Mouse (Mus musculus) heart, embryonic 14.5 days (tissue): ENCODE results near the gene Mtmr11. TPM values are rescaled to one million over a fixed set of nuclear protein-coding genes. Genes with fewer than 3 reads are reported as not detected.
"Not testable (repeated sequence)": the region's sequence is repeated elsewhere in the genome, so short reads cannot be mapped to it uniquely, and the experiment has no call there.

ENCODE experiments used
- ATAC-seq: fragments of 200-750 bp; cut with Nextera tagmentation; 2 replicates; pipeline ENCODE4 v1.8.0; 2017; ENCODE audit warnings: low read depth, moderate TSS enrichment; ENCODE audit not compliant: insufficient number of reproducible peaks, insufficient read depth, low FRiP score
- H3K27ac ChIP-seq, 2 experiments: fragments of 200-500 bp in 1 of 2; fragments of 300-500 bp in 1 of 2; sonication (generic) in 1 of 2; replicated peaks in 1 of 2; 2 replicates each; pipeline ENCODE4 v1.5.1; 2012 to 2014; ENCODE audit warnings: low read depth in 2 of 2, low read length in 2 of 2, control low read depth in 1 of 2, mild to moderate bottlenecking in 1 of 2, mixed read lengths in 1 of 2; ENCODE audit not compliant: control insufficient read depth in 1 of 2, insufficient read depth in 1 of 2
- H3K27me3 ChIP-seq: fragments of 300-500 bp; sonication (generic); 2 replicates; pipeline ENCODE4 v1.6.1; 2014; ENCODE audit warnings: mild to moderate bottlenecking, low read length, control low read depth; ENCODE audit not compliant: control insufficient read depth, insufficient read depth
- H3K36me3 ChIP-seq: fragments of 300-500 bp; sonication (generic); 2 replicates; pipeline ENCODE4 v1.6.1; 2014; ENCODE audit warnings: mild to moderate bottlenecking, control low read depth, low read length, mixed read lengths; ENCODE audit not compliant: control insufficient read depth, insufficient read depth
- H3K4me1 ChIP-seq, 2 experiments: fragments of 200-500 bp in 1 of 2; fragments of 300-500 bp in 1 of 2; sonication (generic) in 1 of 2; 2 replicates each; pipeline ENCODE4 v1.6.1; 2012 to 2014; ENCODE audit warnings: low read length in 2 of 2, control low read depth in 1 of 2, mixed read lengths in 1 of 2; ENCODE audit not compliant: control insufficient read depth in 2 of 2, insufficient read depth in 2 of 2
- H3K4me2 ChIP-seq: fragments of 300-500 bp; sonication (generic); 2 replicates; pipeline ENCODE4 v1.6.1; 2014; ENCODE audit warnings: mild to moderate bottlenecking, low read length
- H3K4me3 ChIP-seq, 2 experiments: fragments of 200-500 bp in 1 of 2; fragments of 300-500 bp in 1 of 2; sonication (generic) in 1 of 2; 2 replicates each; pipeline ENCODE4 v1.5.1; 2012 to 2014; ENCODE audit warnings: low read length in 2 of 2, mild to moderate bottlenecking in 2 of 2, control low read depth in 1 of 2, low read depth in 1 of 2, moderate library complexity in 1 of 2; ENCODE audit not compliant: control insufficient read depth in 1 of 2, insufficient read depth in 1 of 2
- H3K9ac ChIP-seq: fragments of 300-500 bp; sonication (generic); 2 replicates; pipeline ENCODE4 v1.6.1; 2014; ENCODE audit warnings: mild to moderate bottlenecking, low read length
- H3K9me3 ChIP-seq: fragments of 300-500 bp; sonication (generic); 2 replicates; pipeline ENCODE4 v1.6.1; 2016; ENCODE audit warnings: low read length, control low read depth; ENCODE audit not compliant: control insufficient read depth
- WGBS: fragments of 180-500 bp; shearing (Covaris S2); extraction: QIAGEN DNeasy Blood & Tissue Kit; methylation state at CpG from one replicate; pipeline ENCODE4 v1.1.7; 2014; 5-methylcytosine and 5-hydroxymethylcytosine counted together
- polyA plus RNA-seq: library from polyadenylated mRNA; unstranded; fragments of >200 nt; fragmentation: Nextera tagmentation; extraction: Ambion mirVana; gene quantifications from 2 replicates; pipeline ENCODE4 v1.2.1, GENCODE M21; 2014

Gene Mtmr11
- polyA plus RNA-seq, 1 experiment from 2014 or later, result 7.9 TPM

- Histone ChIP-seq H3K4me3 (peak within 1 kb of the TSS; percentile 70 to 83), H3K27ac (peak within 1 kb of the TSS; percentile 97 to 99), H3K9ac (peak within 1 kb of the TSS; percentile 84), H3K4me2 (peak within 1 kb of the TSS; percentile 97), H3K36me3 (peaks cover 39% of the 10 kb centered on the region), H3K4me1 (peaks cover 14 to 21% of the 10 kb centered on the region in 2 experiments), H3K27me3 (no peaks in the 10 kb centered on the region), H3K9me3 (no peaks in the 10 kb centered on the region)
- WGBS, result under 1% methylated on average over 53 of the region's 58 CpGs
- ATAC-seq, result peak; percentile 86
Measured at GRCm38 (mm10) chr3:96172197-96173178, 10.7 kb downstream of the Mtmr11 start, which contains the start of gene Sf3b4. Gene Sf3b4 (plus strand): TSS chr3:96172332.

- H3K27me3 ChIP-seq, result no peaks in the 10 kb centered on the region
- H3K9me3 ChIP-seq, result no peaks in the 10 kb centered on the region
- 36% methylated on average over 7 of the region's 7 CpGs for WGBS
- no peak overlapping the region for H3K27ac ChIP-seq
- H3K36me3 ChIP-seq, result peaks cover 46% of the 10 kb centered on the region
- peaks cover 14 to 21% of the 10 kb centered on the region in 2 experiments for H3K4me1 ChIP-seq
- ATAC-seq, result no peak
- peak overlapping the region; percentile 97 for H3K4me2 ChIP-seq
- peak overlapping the region; percentile 84 for H3K9ac ChIP-seq
- peak overlapping the region; percentile 70 to 83 for H3K4me3 ChIP-seq
Measured at GRCm38 (mm10) chr3:96173185-96173584, 11.4 kb downstream of the Mtmr11 start.

GRCm38 (mm10) chr3:96174042-96174441 lies 12.2 kb downstream of the Mtmr11 start:
- not testable (repeated sequence) for H3K27ac ChIP-seq, H3K9ac ChIP-seq, ATAC-seq, H3K4me3 ChIP-seq, H3K4me2 ChIP-seq, H3K9me3 ChIP-seq, H3K27me3 ChIP-seq
- 86% methylated on average over 4 of the region's 4 CpGs for WGBS
- peaks cover 50% of the 10 kb centered on the region for H3K36me3 ChIP-seq
- peaks cover 11 to 21% of the 10 kb centered on the region in 2 experiments for H3K4me1 ChIP-seq

DNA sequence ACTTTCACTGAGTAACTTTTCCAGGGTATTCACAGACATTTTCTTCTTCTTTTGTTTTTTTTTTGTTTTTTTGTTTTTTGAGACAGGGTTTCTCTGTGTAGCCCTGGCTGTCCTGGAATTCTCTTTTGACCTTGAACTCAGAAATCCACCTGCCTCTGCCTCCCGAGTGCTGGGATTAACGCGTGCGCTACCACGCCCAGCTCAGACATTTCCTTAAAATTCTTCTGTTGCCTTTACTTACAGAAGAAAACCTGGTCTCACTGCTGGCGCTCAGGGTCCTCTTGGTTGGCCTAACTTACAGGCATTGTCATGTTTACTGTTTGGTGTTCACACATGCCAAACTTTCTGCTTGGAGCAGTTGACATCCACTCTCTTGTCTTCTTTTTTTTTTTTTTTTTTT lies 13.4 kb downstream of the Mtmr11 start:
- H3K36me3 ChIP-seq, result peaks cover 52% of the 10 kb centered on the region
- H3K4me3 ChIP-seq, result no peak overlapping the region
- 95% methylated on average over 6 of the region's 6 CpGs for WGBS
- no peaks in the 10 kb centered on the region for H3K9me3 ChIP-seq
- no peak overlapping the region for H3K4me2 ChIP-seq
- no peak overlapping the region for H3K9ac ChIP-seq
- no peak overlapping the region for H3K27ac ChIP-seq
- ATAC-seq, result no peak
- no peaks in the 10 kb centered on the region for H3K27me3 ChIP-seq
- H3K4me1 ChIP-seq, result peaks cover 11 to 26% of the 10 kb centered on the region in 2 experiments

GRCm38 (mm10) chr3:96178427-96178826 lies 16.6 kb downstream of the Mtmr11 start:
- no peak overlapping the region for H3K27ac ChIP-seq
- 89% methylated on average over 4 of the region's 4 CpGs for WGBS
- peaks cover 15 to 34% of the 10 kb centered on the region in 2 experiments for H3K4me1 ChIP-seq
- ATAC-seq, result no peak
- H3K27me3 ChIP-seq, result no peaks in the 10 kb centered on the region
- no peak overlapping the region for H3K9ac ChIP-seq
- no peaks in the 10 kb centered on the region for H3K9me3 ChIP-seq
- H3K4me3 ChIP-seq, result no peak overlapping the region
- no peak overlapping the region for H3K4me2 ChIP-seq
- H3K36me3 ChIP-seq, result peaks cover 52% of the 10 kb centered on the region

GRCm38 (mm10) chr3:96178902-96179301 lies 17.1 kb downstream of the Mtmr11 start:
- Histone ChIP-seq H3K9ac (no peak overlapping the region), H3K9me3 (no peaks in the 10 kb centered on the region), H3K36me3 (peaks cover 49% of the 10 kb centered on the region), H3K4me1 (peaks cover 15 to 34% of the 10 kb centered on the region in 2 experiments), H3K4me2 (no peak overlapping the region), H3K4me3 (no peak overlapping the region), H3K27ac (no peak overlapping the region), H3K27me3 (no peaks in the 10 kb centered on the region)
- no peak for ATAC-seq
- WGBS, result 75% methylated on average over 2 of the region's 2 CpGs

GRCm38 (mm10) chr3:96179531-96179930 lies 17.7 kb downstream of the Mtmr11 start:
- Histone ChIP-seq H3K9ac (no peak overlapping the region), H3K4me2 (no peak overlapping the region), H3K36me3 (peaks cover 42% of the 10 kb centered on the region), H3K4me1 (peaks cover 15 to 31% of the 10 kb centered on the region in 2 experiments), H3K27me3 (no peaks in the 10 kb centered on the region), H3K9me3 (no peaks in the 10 kb centered on the region), H3K4me3 (no peak overlapping the region), H3K27ac (no peak overlapping the region)
- 56% methylated on average over 4 of the region's 4 CpGs for WGBS
- no peak for ATAC-seq
